Mouse (Mus musculus): ENCODE measurements around the gene Taf15. TPM values are rescaled to one million over a fixed set of nuclear protein-coding genes. Genes with fewer than 3 reads are reported as not detected.
A peak's percentile ranks its signal among the peaks of the same experiment; 100 is the strongest.

Gene Taf15
- polyA plus RNA-seq, 2 experiments: 2.2 to 43.1 TPM

DNA sequence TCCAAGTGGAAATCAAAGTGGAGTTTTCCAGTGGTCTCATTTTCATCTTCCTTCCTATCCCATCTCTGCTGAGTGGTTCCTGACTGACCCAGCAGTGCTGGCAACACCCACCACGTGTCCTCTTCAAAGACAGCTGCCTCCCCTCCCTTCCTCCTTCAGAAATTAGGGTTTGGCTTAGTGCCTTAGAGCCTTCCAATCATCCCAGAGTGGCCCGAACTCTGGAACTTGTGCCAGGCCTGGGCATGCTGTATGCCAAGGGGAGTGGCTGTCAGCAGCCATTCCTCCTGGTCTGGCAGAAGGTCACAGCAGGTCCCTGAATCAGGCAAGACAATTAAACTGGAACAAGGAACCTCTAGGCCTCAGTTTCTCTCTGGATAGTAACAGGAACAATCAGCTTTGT lies 6.9 kb upstream of the Taf15 start:
- Histone ChIP-seq H3K4me3 (ENCODE audit: insufficient read depth in 1 of 2, low read depth in 2 of 2, low read length in 2 of 2) (no peak overlapping the region), H3K4me1 (replicated peaks; ENCODE audit: control insufficient read depth in 2 of 2, insufficient read depth in 2 of 2, low read length in 1 of 2) (no peaks in the 10 kb centered on the region), H3K9ac (replicated peaks) (no peak overlapping the region), H3K27me3 (ENCODE audit: control insufficient read depth, insufficient read depth, low read length) (peaks cover 37% of the 10 kb centered on the region), H3K27ac (no peak overlapping the region), H3K4me2 (ENCODE audit: low read depth) (no peak overlapping the region), H3K9me3 (ENCODE audit: control insufficient read depth, low read length) (no peaks in the 10 kb centered on the region), H3K36me3 (replicated peaks; ENCODE audit: control insufficient read depth, insufficient read depth, low read depth) (no peaks in the 10 kb centered on the region)
- no peak for TF ChIP-seq EP300 (IDR thresholded peaks at IDR 0.05; ENCODE audit: low read depth)
- TF ChIP-seq CTCF (IDR thresholded peaks at IDR 0.05; ENCODE audit: low read depth): no peak
- DNase-seq (ENCODE audit: low read depth in 3 of 3, low spot score in 3 of 3): no peak
- 28% methylated on average over 2 of the region's 2 CpGs for WGBS (ENCODE audit: insufficient replicate concordance)
- no peak for ATAC-seq (ENCODE audit: insufficient read depth)

DNA sequence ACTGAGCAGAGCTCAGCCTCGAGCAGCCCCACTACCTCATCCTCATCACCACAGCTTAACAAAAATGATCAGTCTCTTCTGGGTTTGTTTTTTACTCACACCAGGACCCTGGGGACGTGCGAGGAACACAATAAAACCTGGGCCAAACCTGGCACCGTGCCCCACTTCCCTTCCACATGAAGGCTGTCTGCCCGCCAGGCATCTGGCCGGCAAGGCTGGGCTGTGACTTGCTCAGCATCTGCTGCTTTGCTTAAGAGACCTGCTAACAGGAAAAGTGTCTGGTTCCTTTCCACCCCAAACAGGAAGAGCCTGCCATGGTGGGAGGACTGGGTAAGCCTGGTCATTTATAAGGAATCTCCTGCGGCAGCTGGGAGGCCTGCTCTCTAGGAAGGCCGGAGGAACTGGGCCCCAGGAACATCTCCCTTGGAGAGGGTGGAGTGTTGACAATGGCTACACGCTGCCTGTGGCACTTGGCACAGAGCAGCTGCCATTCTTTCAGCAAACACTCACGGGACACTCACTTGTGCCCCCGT lies 5.7 kb upstream of the Taf15 start:
- ATAC-seq (ENCODE audit: insufficient read depth) (no peak), DNase-seq (ENCODE audit: low read depth in 3 of 3, low spot score in 3 of 3) (no peak)
- H3K4me3 ChIP-seq (ENCODE audit: insufficient read depth in 1 of 2, low read depth in 2 of 2, low read length in 2 of 2): no peak overlapping the region
- WGBS (ENCODE audit: insufficient replicate concordance): 33% methylated on average over 11 of the region's 11 CpGs
- no peaks in the 10 kb centered on the region for H3K36me3 ChIP-seq (replicated peaks; ENCODE audit: control insufficient read depth, insufficient read depth, low read depth)
- H3K4me2 ChIP-seq (ENCODE audit: low read depth): no peak overlapping the region
- TF ChIP-seq EP300 (IDR thresholded peaks at IDR 0.05; ENCODE audit: low read depth) (no peak), CTCF (IDR thresholded peaks at IDR 0.05; ENCODE audit: low read depth) (no peak)
- no peak overlapping the region for H3K9ac ChIP-seq (replicated peaks)
- no peaks in the 10 kb centered on the region for H3K9me3 ChIP-seq (ENCODE audit: control insufficient read depth, low read length)
- H3K27me3 ChIP-seq (ENCODE audit: control insufficient read depth, insufficient read depth, low read length): peaks cover 29% of the 10 kb centered on the region
- H3K27ac ChIP-seq: no peak overlapping the region
- peaks cover 3 to 7% of the 10 kb centered on the region in 2 experiments; a peak in 3 of 4 replicates for H3K4me1 ChIP-seq (replicated peaks; ENCODE audit: control insufficient read depth in 2 of 2, insufficient read depth in 2 of 2, low read length in 1 of 2)

DNA sequence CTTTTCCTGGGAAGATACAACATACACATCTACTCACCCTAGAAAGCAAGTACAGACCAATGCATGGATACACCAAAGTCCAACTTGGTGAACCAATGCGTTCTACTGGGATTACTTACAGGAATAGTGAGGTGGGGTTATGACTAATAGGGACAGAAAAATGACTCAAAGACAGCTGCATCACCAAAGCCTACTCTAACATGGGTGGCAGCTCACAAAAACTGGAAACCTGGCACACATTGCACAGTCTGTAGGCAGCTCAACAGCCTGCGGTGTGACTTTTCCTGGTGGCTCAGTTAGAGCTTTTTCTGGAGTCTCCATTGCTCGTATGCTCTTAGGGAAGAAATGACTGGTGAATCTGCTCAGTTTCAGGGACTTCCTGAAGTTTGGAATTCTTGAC lies 4.1 kb upstream of the Taf15 start:
- TF ChIP-seq CTCF (IDR thresholded peaks at IDR 0.05; ENCODE audit: low read depth): no peak
- no peak for TF ChIP-seq EP300 (IDR thresholded peaks at IDR 0.05; ENCODE audit: low read depth)
- Histone ChIP-seq H3K4me1 (replicated peaks; ENCODE audit: control insufficient read depth in 2 of 2, insufficient read depth in 2 of 2, low read length in 1 of 2) (peaks cover 3 to 9% of the 10 kb centered on the region in 2 experiments; a peak in 3 of 4 replicates), H3K9ac (replicated peaks) (no peak overlapping the region), H3K27me3 (ENCODE audit: control insufficient read depth, insufficient read depth, low read length) (peaks cover 13% of the 10 kb centered on the region), H3K27ac (no peak overlapping the region), H3K4me2 (ENCODE audit: low read depth) (no peak overlapping the region), H3K4me3 (ENCODE audit: insufficient read depth in 1 of 2, low read depth in 2 of 2, low read length in 2 of 2) (no peak overlapping the region), H3K9me3 (ENCODE audit: control insufficient read depth, low read length) (no peaks in the 10 kb centered on the region), H3K36me3 (replicated peaks; ENCODE audit: control insufficient read depth, insufficient read depth, low read depth) (no peaks in the 10 kb centered on the region)
- 73% methylated on average over 3 of the region's 3 CpGs for WGBS (ENCODE audit: insufficient replicate concordance)
- DNase-seq (ENCODE audit: low read depth in 3 of 3, low spot score in 3 of 3): no peak
- ATAC-seq (ENCODE audit: insufficient read depth): no peak

GRCm38 (mm10) chr11:83471766-83472165 lies 1.1 kb upstream of the Taf15 start:
- H3K4me1 ChIP-seq (replicated peaks; ENCODE audit: control insufficient read depth in 2 of 2, insufficient read depth in 2 of 2, low read length in 1 of 2): peaks cover 10 to 16% of the 10 kb centered on the region in 2 experiments
- peaks cover 9% of the 10 kb centered on the region for H3K36me3 ChIP-seq (replicated peaks; ENCODE audit: control insufficient read depth, insufficient read depth, low read depth)
- no peaks in the 10 kb centered on the region for H3K27me3 ChIP-seq (ENCODE audit: control insufficient read depth, insufficient read depth, low read length)
- peak overlapping the region; percentile 93 for H3K4me2 ChIP-seq (ENCODE audit: low read depth)
- TF ChIP-seq CTCF (IDR thresholded peaks at IDR 0.05; ENCODE audit: low read depth) (no peak), EP300 (IDR thresholded peaks at IDR 0.05; ENCODE audit: low read depth) (no peak)
- H3K27ac ChIP-seq: peak overlapping the region; percentile 43; the same call in 1 of the 2 replicates
- H3K9ac ChIP-seq (replicated peaks): peak overlapping the region; percentile 81
- H3K4me3 ChIP-seq (ENCODE audit: insufficient read depth in 1 of 2, low read depth in 2 of 2, low read length in 2 of 2): peak overlapping the region; percentile 65 to 79
- 72% methylated on average over 2 of the region's 2 CpGs for WGBS (ENCODE audit: insufficient replicate concordance)
- no peaks in the 10 kb centered on the region for H3K9me3 ChIP-seq (ENCODE audit: control insufficient read depth, low read length)
- DNase-seq (ENCODE audit: low read depth in 3 of 3, low spot score in 3 of 3) (peak in 1 of 3 experiments; percentile 20), ATAC-seq (ENCODE audit: insufficient read depth) (no peak)

GRCm38 (mm10) chr11:83473235-83474016 lies 540 bp downstream of the Taf15 start:
- peaks cover 10 to 16% of the 10 kb centered on the region in 2 experiments for H3K4me1 ChIP-seq (replicated peaks; ENCODE audit: control insufficient read depth in 2 of 2, insufficient read depth in 2 of 2, low read length in 1 of 2)
- H3K9ac ChIP-seq (replicated peaks): peak overlapping the region; percentile 94
- under 1% methylated on average over 51 of the region's 52 CpGs for WGBS (ENCODE audit: insufficient replicate concordance)
- peak overlapping the region; percentile 18 for H3K27ac ChIP-seq
- DNase-seq (ENCODE audit: low read depth in 3 of 3, low spot score in 3 of 3) (peak; percentile 12 to 32 (median 24)), ATAC-seq (ENCODE audit: insufficient read depth) (peak; percentile 66)
- no peaks in the 10 kb centered on the region for H3K9me3 ChIP-seq (ENCODE audit: control insufficient read depth, low read length)
- H3K27me3 ChIP-seq (ENCODE audit: control insufficient read depth, insufficient read depth, low read length): no peaks in the 10 kb centered on the region
- peak overlapping the region; percentile 73 for H3K4me2 ChIP-seq (ENCODE audit: low read depth)
- TF ChIP-seq CTCF (IDR thresholded peaks at IDR 0.05; ENCODE audit: low read depth) (no peak), EP300 (IDR thresholded peaks at IDR 0.05; ENCODE audit: low read depth) (no peak)
- H3K36me3 ChIP-seq (replicated peaks; ENCODE audit: control insufficient read depth, insufficient read depth, low read depth): peaks cover 17% of the 10 kb centered on the region
- peak overlapping the region; percentile 79 to 100 for H3K4me3 ChIP-seq (ENCODE audit: insufficient read depth in 1 of 2, low read depth in 2 of 2, low read length in 2 of 2)

Measured in liver, embryonic 14.5 days (tissue).